Mouse (Mus musculus) liver, postnatal 0 days (tissue): ENCODE data around the gene Efcab3.

ENCODE experiments used
- CTCF ChIP-seq: sonication (generic); IDR thresholded peaks from 2 replicates; pipeline ENCODE4 v1.5.1; 2016; ENCODE audit warnings: antibody characterized with exemption, low read depth
- EP300 ChIP-seq: IDR thresholded peaks from 2 replicates; pipeline ENCODE4 v1.6.1; 2016; ENCODE audit warnings: antibody characterized with exemption, low read depth, mild to moderate bottlenecking

- no peak for TF ChIP-seq CTCF
- no peak for TF ChIP-seq EP300
These were observed 57.2 kb downstream of the Efcab3 start for GRCm38 (mm10) chr11:105120551-105121061.
